Mouse (Mus musculus) embryonic facial prominence, embryonic 10.5 days (tissue): ENCODE measurements around the gene Tmem132d. TPM values are rescaled to one million over a fixed set of nuclear protein-coding genes. Genes with fewer than 3 reads are reported as not detected.
"Not testable (repeated sequence)": the region's sequence is repeated elsewhere in the genome, so short reads cannot be mapped to it uniquely, and the experiment has no call there.

Experiments used
- DNase-seq: peaks from one replicate; pipeline ENCODE4 v3.0.0-alpha.2; 2017; ENCODE audit warnings: low spot score
- H3K27ac ChIP-seq: fragments of 300-500 bp; sonication (generic); replicated peaks from 2 replicates; pipeline ENCODE4 v1.5.1; 2016; ENCODE audit warnings: mild to moderate bottlenecking
- H3K27me3 ChIP-seq: fragments of 300-500 bp; sonication (generic); replicated peaks from 2 replicates; pipeline ENCODE4 v1.6.1; 2016; ENCODE audit warnings: low read depth, mild to moderate bottlenecking; ENCODE audit not compliant: poor library complexity, severe bottlenecking
- H3K36me3 ChIP-seq: fragments of 300-500 bp; sonication (generic); replicated peaks from 2 replicates; pipeline ENCODE4 v1.6.1; 2016; ENCODE audit warnings: mild to moderate bottlenecking, moderate library complexity
- H3K4me1 ChIP-seq: fragments of 300-500 bp; sonication (generic); 2 replicates; pipeline ENCODE4 v1.6.1; 2016
- H3K4me3 ChIP-seq: fragments of 300-500 bp; sonication (generic); 2 replicates; pipeline ENCODE4 v1.5.1; 2016; ENCODE audit warnings: mild to moderate bottlenecking, moderate library complexity
- H3K9me3 ChIP-seq: fragments of 300-500 bp; sonication (generic); 2 replicates; pipeline ENCODE4 v1.6.1; 2016; ENCODE audit warnings: mild to moderate bottlenecking
- WGBS: fragments of 180-500 bp; shearing (Covaris S2); methylation state at CpG from one replicate; pipeline ENCODE4 v1.1.7; 2016; 5-methylcytosine and 5-hydroxymethylcytosine counted together
- polyA plus RNA-seq: library from polyadenylated mRNA; unstranded; fragments of >200 nt; fragmentation: Nextera tagmentation; extraction: Ambion mirVana; gene quantifications from 2 replicates; pipeline ENCODE4 v1.2.1, GENCODE M21; 2016

Tmem132d gene
- polyA plus RNA-seq, 1 experiment from 2014 or later: 0.85 TPM

GRCm38 (mm10) chr5:127942171-127942570, 490.7 kb downstream of the Tmem132d start:
- not testable (repeated sequence) for H3K4me1 ChIP-seq, H3K27me3 ChIP-seq, H3K27ac ChIP-seq, DNase-seq, H3K36me3 ChIP-seq, H3K9me3 ChIP-seq, H3K4me3 ChIP-seq
- 84% methylated on average over 3 of the region's 3 CpGs for WGBS

DNA sequence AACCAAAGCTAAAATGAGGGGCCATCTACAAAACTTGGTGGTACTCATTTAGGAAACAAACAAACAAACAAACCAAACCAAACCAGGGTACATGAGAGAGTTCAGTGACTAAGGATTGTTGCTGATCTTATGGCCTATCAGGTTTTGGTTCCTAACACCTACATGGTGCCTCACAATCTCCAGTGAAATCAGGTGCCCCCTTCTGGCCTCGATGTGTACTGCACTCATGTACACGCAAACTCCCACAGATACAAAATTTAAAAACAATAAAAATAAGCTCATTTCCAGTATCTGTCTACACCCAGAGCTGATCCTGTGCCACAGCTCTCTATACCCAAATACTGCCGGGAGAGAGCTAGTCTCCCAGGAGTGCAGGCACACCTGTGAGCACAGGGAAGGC, 495.0 kb downstream of the Tmem132d start:
- Histone ChIP-seq H3K4me1 (no peaks in the 10 kb centered on the region), H3K9me3 (no peaks in the 10 kb centered on the region), H3K27me3 (no peaks in the 10 kb centered on the region), H3K36me3 (no peaks in the 10 kb centered on the region), H3K27ac (no peak overlapping the region), H3K4me3 (no peak overlapping the region)
- DNase-seq: no peak
- WGBS: 80% methylated on average over 3 of the region's 3 CpGs

GRCm38 (mm10) chr5:127929687-127930086, 503.2 kb downstream of the Tmem132d start:
- Histone ChIP-seq H3K27me3 (no peaks in the 10 kb centered on the region), H3K4me3 (no peak overlapping the region), H3K4me1 (no peaks in the 10 kb centered on the region), H3K27ac (no peak overlapping the region), H3K9me3 (no peaks in the 10 kb centered on the region), H3K36me3 (no peaks in the 10 kb centered on the region)
- 81% methylated on average over 14 of the region's 14 CpGs for WGBS
- no peak for DNase-seq

DNA sequence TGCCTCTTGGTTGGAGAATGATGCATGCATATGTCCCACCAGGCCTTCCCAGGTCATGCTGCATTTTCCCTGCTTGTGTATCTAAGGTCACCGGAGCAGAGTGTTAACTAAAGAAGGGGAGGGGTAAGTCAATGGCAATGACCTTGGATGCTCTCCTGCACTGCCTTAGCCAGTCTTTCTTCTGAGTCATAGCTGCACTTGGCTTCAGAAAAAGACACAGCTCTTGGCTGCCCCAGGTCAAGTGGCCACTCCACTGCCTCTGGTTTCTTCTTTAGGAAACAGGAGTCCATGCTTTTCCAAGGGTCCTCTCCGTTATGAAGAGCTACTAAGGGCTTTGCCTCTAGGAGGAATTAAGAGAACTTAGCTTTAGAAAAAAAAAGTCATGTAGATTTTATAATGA, 506.2 kb downstream of the Tmem132d start:
- 81% methylated on average over 2 of the region's 2 CpGs for whole genome bisulfite sequencing
- Histone ChIP-seq H3K36me3 (no peaks in the 10 kb centered on the region), H3K4me3 (no peak overlapping the region), H3K9me3 (no peaks in the 10 kb centered on the region), H3K27me3 (0 out of 2 replicates have a peak, but pooled peaks cover 6% of the 10 kb centered on the region), H3K27ac (no peak overlapping the region), H3K4me1 (no peaks in the 10 kb centered on the region)
- no peak for DNase-seq

GRCm38 (mm10) chr5:127924106-127924505, 508.8 kb downstream of the Tmem132d start:
- Histone ChIP-seq H3K9me3 (no peaks in the 10 kb centered on the region), H3K36me3 (no peaks in the 10 kb centered on the region), H3K4me1 (no peaks in the 10 kb centered on the region), H3K27me3 (0 out of 2 replicates have a peak, but pooled peaks cover 6% of the 10 kb centered on the region), H3K27ac (no peak overlapping the region), H3K4me3 (no peak overlapping the region)
- 49% methylated on average over 3 of the region's 3 CpGs for WGBS
- no peak for DNase-seq

GRCm38 (mm10) chr5:127919171-127919570, 513.7 kb downstream of the Tmem132d start:
- WGBS: 77% methylated on average over 1 of the region's 1 CpGs
- Histone ChIP-seq H3K4me1 (no peaks in the 10 kb centered on the region), H3K27me3 (0 out of 2 replicates have a peak, but pooled peaks cover 6% of the 10 kb centered on the region), H3K4me3 (no peak overlapping the region), H3K36me3 (no peaks in the 10 kb centered on the region), H3K27ac (no peak overlapping the region), H3K9me3 (no peaks in the 10 kb centered on the region)
- DNase-seq: no peak

- no peak overlapping the region for H3K4me3 ChIP-seq
- no peaks in the 10 kb centered on the region for H3K4me1 ChIP-seq
- no peak for DNase-seq
- no peak overlapping the region for H3K27ac ChIP-seq
- WGBS: 87% methylated on average over 3 of the region's 3 CpGs
- H3K27me3 ChIP-seq: 0 out of 2 replicates have a peak, but pooled peaks cover 6% of the 10 kb centered on the region
- H3K9me3 ChIP-seq: no peaks in the 10 kb centered on the region
- no peaks in the 10 kb centered on the region for H3K36me3 ChIP-seq
Observed at GRCm38 (mm10) chr5:127918376-127918775, 514.5 kb downstream of the Tmem132d start.

- Histone ChIP-seq H3K27ac (no peak overlapping the region), H3K4me3 (no peak overlapping the region), H3K36me3 (no peaks in the 10 kb centered on the region), H3K27me3 (no peaks in the 10 kb centered on the region), H3K9me3 (no peaks in the 10 kb centered on the region), H3K4me1 (no peaks in the 10 kb centered on the region)
- no peak for DNase-seq
- WGBS: 86% methylated on average over 11 of the region's 11 CpGs
Observed at GRCm38 (mm10) chr5:127914157-127914556, 518.7 kb downstream of the Tmem132d start.

GRCm38 (mm10) chr5:127911603-127912002, 521.3 kb downstream of the Tmem132d start:
- H3K36me3 ChIP-seq: no peaks in the 10 kb centered on the region
- no peaks in the 10 kb centered on the region for H3K4me1 ChIP-seq
- DNase-seq: no peak
- H3K27me3 ChIP-seq: no peaks in the 10 kb centered on the region
- 63% methylated on average over 3 of the region's 3 CpGs for WGBS
- no peaks in the 10 kb centered on the region for H3K9me3 ChIP-seq
- no peak overlapping the region for H3K4me3 ChIP-seq
- H3K27ac ChIP-seq: no peak overlapping the region

GRCm38 (mm10) chr5:127910356-127910755, 522.5 kb downstream of the Tmem132d start:
- H3K36me3 ChIP-seq: no peaks in the 10 kb centered on the region
- no peaks in the 10 kb centered on the region for H3K9me3 ChIP-seq
- WGBS: 58% methylated on average over 2 of the region's 2 CpGs
- no peaks in the 10 kb centered on the region for H3K27me3 ChIP-seq
- H3K27ac ChIP-seq: no peak overlapping the region
- H3K4me1 ChIP-seq: no peaks in the 10 kb centered on the region
- H3K4me3 ChIP-seq: no peak overlapping the region
- no peak for DNase-seq

- no peaks in the 10 kb centered on the region for H3K4me1 ChIP-seq
- H3K4me3 ChIP-seq: no peak overlapping the region
- no peaks in the 10 kb centered on the region for H3K9me3 ChIP-seq
- no peak for DNase-seq
- WGBS: 88% methylated on average over 1 of the region's 1 CpGs
- H3K36me3 ChIP-seq: no peaks in the 10 kb centered on the region
- no peak overlapping the region for H3K27ac ChIP-seq
- H3K27me3 ChIP-seq: no peaks in the 10 kb centered on the region
Observed at GRCm38 (mm10) chr5:127895176-127895575, 537.7 kb downstream of the Tmem132d start.

- 82% methylated on average over 18 of the region's 18 CpGs for WGBS
Observed at GRCm38 (mm10) chr5:127885566-127886505, 547.0 kb downstream of the Tmem132d start.

DNA sequence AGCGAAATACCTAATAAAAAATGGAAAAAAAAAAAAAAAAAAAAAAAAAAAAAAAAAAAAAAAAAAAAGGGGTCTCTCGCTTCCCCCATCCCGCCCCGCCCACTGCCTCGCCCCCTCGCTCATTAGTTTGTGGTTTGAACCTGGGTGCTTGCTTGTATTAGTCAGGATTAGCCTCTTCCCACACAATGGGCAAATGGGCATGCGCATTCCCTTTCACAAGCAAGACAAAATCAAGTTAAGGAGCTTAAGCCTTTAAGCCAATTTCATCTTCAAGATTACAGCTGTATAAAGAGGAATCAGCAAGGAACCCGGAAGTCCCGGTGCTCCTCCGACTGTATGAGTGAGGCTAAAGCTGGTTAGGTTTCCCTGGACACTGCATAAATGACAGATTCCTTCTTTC, 549.9 kb downstream of the Tmem132d start:
- WGBS: 55% methylated on average over 9 of the region's 10 CpGs
- Histone ChIP-seq H3K27me3 (no peaks in the 10 kb centered on the region), H3K27ac (no peak overlapping the region), H3K9me3 (peaks cover 11% of the 10 kb centered on the region; the same call in 1 of the 2 replicates), H3K4me1 (no peaks in the 10 kb centered on the region), H3K36me3 (no peaks in the 10 kb centered on the region), H3K4me3 (no peak overlapping the region)
- no peak for DNase-seq

More at GRCm38 (mm10) chr5:127885566-127886505, 547.0 kb downstream of the Tmem132d start:
- H3K36me3 ChIP-seq: no peaks in the 10 kb centered on the region
- no peaks in the 10 kb centered on the region for H3K4me1 ChIP-seq
- peaks cover 11% of the 10 kb centered on the region; the same call in 1 of the 2 replicates for H3K9me3 ChIP-seq
- H3K4me3 ChIP-seq: no peak overlapping the region
- no peak for DNase-seq
- H3K27ac ChIP-seq: no peak overlapping the region
- no peaks in the 10 kb centered on the region for H3K27me3 ChIP-seq
